Mouse (Mus musculus): ENCODE measurements around the gene Epn1. TPM values are rescaled to one million over a fixed set of nuclear protein-coding genes. Genes with fewer than 3 reads are reported as not detected.

Epn1 gene
- 100 to 1,000 TPM; 139 to 160 TPM for total RNA-seq (2023)

GRCm38 (mm10) chr7:5080010-5080751, at the start of gene Epn1:
Gene Epn1, plus strand, starts transcription at chr7:5080235.

GRCm38 (mm10) chr7:5033818-5034217, 46.2 kb upstream of the Epn1 start, which contains the start of gene 4632433K11Rik:
Gene 4632433K11Rik, plus strand, starts transcription at chr7:5034118.

GRCm38 (mm10) chr7:5038109-5038732, 41.8 kb upstream of the Epn1 start, which contains the start of gene Zfp784:
Gene Zfp784, minus strand, starts transcription at chr7:5038446.

GRCm38 (mm10) chr7:5051193-5052192, 28.5 kb upstream of the Epn1 start, which contains the start of gene Zfp580:
Gene Zfp580, plus strand, starts transcription at chr7:5051538.

DNA sequence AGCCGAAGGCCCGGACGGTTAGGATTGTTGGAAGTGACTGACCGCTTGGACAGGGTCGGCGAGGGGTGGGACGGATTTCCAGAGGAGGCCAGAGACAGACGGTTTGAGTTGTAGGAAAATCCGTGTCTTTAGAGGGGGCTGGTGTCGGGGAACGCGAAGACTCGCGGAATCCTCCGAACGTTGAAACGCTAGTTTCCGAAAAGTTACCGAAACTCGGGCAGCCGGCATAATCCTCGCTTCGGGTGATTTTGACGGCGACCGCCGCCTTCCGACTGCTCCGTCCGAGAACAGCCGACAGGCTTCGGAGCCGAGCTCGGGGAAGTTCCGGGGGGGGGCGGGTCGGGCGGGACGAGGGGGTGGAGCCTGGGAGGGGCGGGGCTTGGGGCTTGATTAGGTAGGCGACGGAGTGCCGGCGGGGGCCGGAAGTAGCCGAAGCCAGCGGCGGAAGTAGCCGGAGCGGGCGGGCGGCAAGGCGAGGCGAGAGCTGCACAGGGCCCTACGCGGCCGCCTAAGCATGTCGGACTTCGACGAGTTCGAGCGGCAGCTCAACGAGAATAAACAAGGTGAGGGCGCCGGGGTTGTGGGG, 18.2 kb upstream of the Epn1 start, which contains the start of gene U2af2:
Gene U2af2, plus strand, starts transcription at position 370 of the 586 bp plus-strand sequence.

GRCm38 (mm10) chr7:5116850-5117249, 36.8 kb downstream of the Epn1 start, which contains the start of gene Rfpl4:
Gene Rfpl4, minus strand, starts transcription at chr7:5116950.

GRCm38 (mm10) chr7:5125549-5126406, 45.7 kb downstream of the Epn1 start, which contains the start of gene Rasl2-9:
Gene Rasl2-9, minus strand, starts transcription at chr7:5125950.

Other genes with a start within 250 kb of the Epn1 start
- not detected for gene Shisa7, start 235.5 kb upstream of the Epn1 start, total RNA-seq (2023)
- 1 to 10 TPM; 2.8 to 6.7 TPM for gene Isoc2b, start 210.0 kb upstream of the Epn1 start, total RNA-seq (2023)
- gene Isoc2a, start 203.1 kb upstream of the Epn1 start, total RNA-seq (2023) = 10 to 100 TPM in 1 of 2 experiments, 1 to 10 TPM in 1; 8.7 to 10.1 TPM
- gene Gm36210, start 173.7 kb upstream of the Epn1 start, total RNA-seq (2023) = not detected
- gene Zfp628, start 165.0 kb upstream of the Epn1 start, total RNA-seq (2023) = 10 to 100 TPM; 13.2 to 15.5 TPM
- 1 to 10 TPM; 2.1 to 3.2 TPM for gene Nat14, start 158.2 kb upstream of the Epn1 start, total RNA-seq (2023)
- not detected for gene Ssc5d, start 154.4 kb upstream of the Epn1 start, total RNA-seq (2023)
- gene Sbk2, start 115.8 kb upstream of the Epn1 start, total RNA-seq (2023) = not detected
- gene Sbk3, start 109.1 kb upstream of the Epn1 start, total RNA-seq (2023) = not detected
- gene Zfp579, start 84.1 kb upstream of the Epn1 start, total RNA-seq (2023) = 1 to 10 TPM; 2.8 to 3.5 TPM
- 10 to 100 TPM; 13.0 to 20.8 TPM for gene Zfp524, start 65.8 kb upstream of the Epn1 start, total RNA-seq (2023)
- gene Fiz1, start 65.5 kb upstream of the Epn1 start, total RNA-seq (2023) = 10 to 100 TPM; 33.3 to 36.3 TPM
- not detected for gene Gm44973, start 64.7 kb upstream of the Epn1 start, total RNA-seq (2023)
- 10 to 100 TPM; 31.9 to 37.3 TPM for gene Zfp865, start 59.9 kb upstream of the Epn1 start, total RNA-seq (2023)
- gene Ccdc106, start 59.7 kb upstream of the Epn1 start, total RNA-seq (2023) = under 1 TPM in 1 of 2 experiments, not detected in 1; 0.56 TPM
- gene 4632433K11Rik, start 46.1 kb upstream of the Epn1 start, total RNA-seq (2023) = not detected
- 1 to 10 TPM; 2.8 to 2.9 TPM for gene Zfp784, start 41.8 kb upstream of the Epn1 start, total RNA-seq (2023)
- gene Zfp580, start 28.7 kb upstream of the Epn1 start, total RNA-seq (2023) = under 1 TPM; 0.47 to 0.71 TPM
- 100 to 1,000 TPM; 222 to 227 TPM for gene U2af2, start 18.1 kb upstream of the Epn1 start, total RNA-seq (2023)
- not detected for gene Rfpl4, start 36.7 kb downstream of the Epn1 start, total RNA-seq (2023)
- under 1 TPM in 1 of 2 experiments, not detected in 1; 0.64 TPM for gene Rasl2-9, start 45.7 kb downstream of the Epn1 start, total RNA-seq (2023)
- not detected for gene Vmn1r55, start 69.4 kb downstream of the Epn1 start, total RNA-seq (2023)
- gene Vmn1r56, start 116.5 kb downstream of the Epn1 start, total RNA-seq (2023) = not detected
- gene Vmn1r57, start 138.3 kb downstream of the Epn1 start, total RNA-seq (2023) = not detected